Mouse (Mus musculus): ENCODE results near the gene Pik3r5.

GRCm38 (mm10) chr11:68539621-68540020, 107.7 kb downstream of the Pik3r5 start:
- TF ChIP-seq FLI1 (IDR thresholded peaks at IDR 0.05; ENCODE audit: low read length) (no peak), GATA1 (IDR thresholded peaks at IDR 0.05; ENCODE audit: borderline replicate concordance, low read length) (no peak)
